Mouse (Mus musculus): ENCODE data around the gene Bola2.

Gene Bola2

DNA sequence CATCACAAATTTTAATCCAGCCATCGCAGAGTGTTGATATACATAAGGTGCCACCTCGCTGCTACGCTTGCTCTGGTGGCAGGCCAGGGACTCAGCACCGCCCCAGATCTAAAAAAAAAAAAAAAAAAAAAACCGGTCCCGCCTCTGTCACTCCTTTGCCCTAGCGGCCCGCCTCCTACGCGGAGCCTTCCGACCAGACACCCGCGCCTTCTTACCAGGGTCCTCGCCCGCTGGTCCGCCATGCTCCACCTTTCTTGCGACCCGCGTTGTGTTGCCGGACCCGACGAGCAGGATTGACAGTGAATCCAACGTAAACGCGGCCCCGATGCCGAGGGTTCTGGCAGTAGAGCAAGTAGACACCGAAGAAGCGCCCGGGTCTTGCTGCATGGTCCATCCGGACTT, at the start of gene Bola2:
TSS of gene Bola2 (plus strand) at position 192 of the 402 bp plus-strand sequence.
- TF ChIP-seq GATA4 (IDR thresholded peaks at IDR 0.05; ENCODE audit: insufficient replicate concordance, low read length) = no peak

DNA sequence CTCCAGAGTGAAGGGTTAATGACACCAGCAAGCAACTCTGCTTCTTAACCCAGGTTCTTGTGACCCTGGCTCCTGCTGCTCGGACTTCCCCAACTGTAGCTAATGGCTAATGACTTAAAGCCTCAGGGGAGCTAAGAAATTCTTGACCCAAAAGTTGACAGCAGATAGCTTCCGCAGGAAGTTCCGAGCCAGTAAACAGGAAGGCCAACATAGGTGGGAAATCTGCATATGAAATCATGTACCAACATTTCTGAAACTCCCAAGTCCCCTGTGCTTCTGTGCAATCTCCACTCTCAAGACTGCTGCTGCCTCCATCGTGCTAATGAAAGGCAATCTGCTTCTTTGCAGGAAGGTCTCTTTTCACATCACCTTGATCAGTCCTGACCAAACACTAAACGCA, 49.5 kb upstream of the Bola2 start:
- no peak for TF ChIP-seq GATA4 (IDR thresholded peaks at IDR 0.05; ENCODE audit: insufficient replicate concordance, low read length)

DNA sequence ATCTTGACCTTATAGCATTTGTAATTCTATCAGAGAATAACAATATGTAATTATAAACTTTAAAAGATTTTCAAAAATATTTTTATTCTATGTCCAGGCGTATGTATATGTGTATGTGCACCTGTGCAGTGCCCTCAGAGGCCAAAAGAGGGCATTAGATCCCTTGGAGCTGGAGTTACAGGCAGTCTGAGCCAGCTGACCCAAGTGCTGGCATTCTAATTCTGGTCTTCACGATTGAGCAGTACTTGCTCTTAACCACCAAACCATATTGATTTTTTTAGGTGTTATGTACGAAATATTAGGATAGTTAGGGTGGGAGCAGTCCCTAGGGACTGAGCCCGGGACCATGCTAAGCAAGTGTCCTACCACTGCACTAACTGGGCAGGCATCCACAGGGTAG, 46.7 kb upstream of the Bola2 start:
- no peak for TF ChIP-seq GATA4 (IDR thresholded peaks at IDR 0.05; ENCODE audit: insufficient replicate concordance, low read length)

DNA sequence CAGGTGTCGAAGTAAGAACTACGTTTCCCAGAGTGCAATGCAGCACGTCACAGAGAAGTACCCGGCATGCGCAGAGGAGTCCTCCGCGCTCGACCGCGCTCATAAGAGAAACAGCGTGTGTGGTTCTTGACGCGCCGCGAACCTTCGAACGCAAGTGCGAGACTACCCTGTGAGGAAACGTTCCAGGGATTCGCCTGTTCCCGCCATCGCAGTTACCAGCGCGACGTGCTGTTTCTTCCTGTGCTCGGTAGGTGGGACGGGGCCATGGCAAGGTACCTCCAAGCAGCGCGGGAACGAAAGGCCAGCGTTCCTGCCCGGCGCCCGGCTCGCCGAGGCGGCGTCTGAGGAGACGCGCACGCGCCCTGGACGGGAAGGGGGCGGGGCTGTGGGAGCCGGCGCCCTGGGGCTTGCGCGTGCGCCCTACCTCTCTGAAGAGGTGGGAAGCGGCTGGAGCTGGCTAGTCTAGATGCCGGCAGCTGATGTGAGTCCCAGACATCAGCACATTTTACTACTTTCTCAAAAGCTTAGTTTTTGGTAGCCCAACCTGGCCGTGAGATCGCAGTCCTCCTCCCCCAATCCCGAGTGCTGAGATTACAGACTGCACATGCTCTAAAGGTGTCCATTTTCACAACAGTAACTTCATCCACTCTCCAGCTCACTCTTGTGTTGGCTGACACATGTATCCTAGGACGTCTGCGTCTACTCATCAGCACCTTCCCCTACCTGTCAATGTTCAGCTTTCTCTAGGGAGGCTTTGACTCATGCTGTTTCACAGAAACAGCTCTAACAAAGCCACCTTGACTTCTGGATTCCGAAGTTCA, 45.8 kb upstream of the Bola2 start, which contains the start of gene Sgf29:
TSS of gene Sgf29 (plus strand) at position 79 of the 821 bp plus-strand sequence.
- no peak for TF ChIP-seq GATA4 (IDR thresholded peaks at IDR 0.05; ENCODE audit: insufficient replicate concordance, low read length)

DNA sequence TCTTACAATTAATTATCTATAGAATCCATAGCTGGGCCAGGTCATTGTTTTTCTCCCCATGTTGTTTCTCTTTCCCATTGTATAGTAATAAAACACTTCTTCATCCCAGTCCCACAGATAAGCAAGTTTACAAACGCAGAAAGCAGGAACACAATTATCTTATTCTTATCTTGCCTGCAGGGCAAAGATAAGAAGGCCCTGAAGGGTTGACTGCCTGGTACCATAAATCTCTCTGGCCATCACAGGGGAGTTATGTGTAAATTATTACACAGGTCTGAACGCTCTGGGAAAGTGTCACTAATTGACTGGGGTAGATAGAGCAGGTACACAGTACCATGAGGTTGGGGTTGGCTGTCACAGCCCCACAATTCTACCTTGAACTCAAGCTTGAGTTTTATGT, 44.3 kb upstream of the Bola2 start:
- no peak for TF ChIP-seq GATA4 (IDR thresholded peaks at IDR 0.05; ENCODE audit: insufficient replicate concordance, low read length)

DNA sequence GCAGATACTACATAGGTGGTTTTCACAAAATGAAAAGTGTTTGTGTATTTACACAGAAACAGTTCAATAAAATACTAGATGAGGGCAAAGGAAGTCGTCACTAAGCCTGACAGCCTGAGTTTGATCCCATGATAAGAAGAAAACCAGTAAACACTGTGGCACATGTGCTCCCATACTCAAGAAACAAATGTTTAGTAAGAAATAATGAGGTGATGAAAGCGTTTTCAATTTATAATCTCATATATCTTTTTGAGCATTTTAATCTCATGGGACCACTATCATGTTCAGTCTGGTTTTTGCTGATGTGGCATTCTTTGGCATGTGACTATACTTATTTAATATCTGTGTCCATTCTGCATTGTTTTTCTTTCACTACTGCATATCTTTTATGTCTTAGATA, 41.2 kb upstream of the Bola2 start:
- no peak for TF ChIP-seq GATA4 (IDR thresholded peaks at IDR 0.05; ENCODE audit: insufficient replicate concordance, low read length)

DNA sequence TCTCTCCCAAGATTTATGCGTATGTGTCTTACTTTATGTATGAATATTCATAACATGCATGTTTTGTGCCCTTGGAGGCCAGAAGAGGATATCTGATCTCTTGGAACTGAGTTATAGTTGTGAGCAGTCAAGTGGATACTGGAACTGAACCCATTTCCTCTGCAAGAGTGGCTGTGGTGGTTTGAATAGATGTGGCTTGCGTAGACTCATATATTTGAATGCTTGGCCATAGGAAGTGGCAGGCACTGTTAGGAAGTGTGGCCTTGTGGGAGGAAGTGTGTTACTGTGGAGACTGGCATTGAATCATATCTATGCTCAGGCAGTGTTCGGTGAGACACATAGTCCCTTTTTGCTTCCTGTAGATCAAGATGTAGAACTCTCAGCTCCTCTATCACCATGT, 39.5 kb upstream of the Bola2 start:
- no peak for TF ChIP-seq GATA4 (IDR thresholded peaks at IDR 0.05; ENCODE audit: insufficient replicate concordance, low read length)

DNA sequence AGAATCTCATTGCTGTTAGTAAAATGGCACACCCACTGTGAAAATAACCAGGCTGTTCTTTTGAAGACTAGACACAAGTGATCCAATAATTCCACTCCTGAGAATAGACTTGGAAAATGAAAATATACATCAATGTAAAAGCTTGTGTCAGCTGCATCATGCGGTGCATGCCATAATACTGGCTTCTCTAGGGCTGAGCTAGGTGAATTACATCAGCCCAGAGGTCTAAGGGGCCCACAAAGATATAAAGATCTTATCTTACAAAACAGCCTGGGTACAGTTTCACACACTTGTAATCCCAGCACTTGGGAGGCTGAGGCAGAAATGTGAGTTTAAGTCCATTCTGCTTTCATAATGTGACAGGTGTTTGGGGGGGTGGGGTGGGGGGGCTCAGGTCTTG, 37.7 kb upstream of the Bola2 start:
- no peak for TF ChIP-seq GATA4 (IDR thresholded peaks at IDR 0.05; ENCODE audit: insufficient replicate concordance, low read length)

DNA sequence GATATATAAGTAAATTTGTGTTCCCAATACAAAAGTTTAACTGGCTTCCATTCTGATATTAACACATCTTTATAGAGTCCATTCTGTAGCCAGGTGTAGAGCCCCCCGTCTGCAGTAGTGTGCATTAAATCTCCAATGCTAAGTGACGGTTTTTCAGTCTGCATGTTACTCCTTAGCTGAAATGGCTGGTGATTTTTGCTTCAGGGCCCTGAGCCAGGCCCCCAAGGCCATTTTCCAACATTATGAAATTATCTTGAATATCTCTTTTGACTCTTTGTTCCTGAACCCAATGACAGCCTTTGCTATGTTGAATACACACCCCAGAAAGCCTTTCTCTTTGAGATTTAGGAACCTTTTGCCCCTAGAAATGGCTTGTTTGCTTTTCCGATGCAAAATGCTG, 35.4 kb upstream of the Bola2 start:
- no peak for TF ChIP-seq GATA4 (IDR thresholded peaks at IDR 0.05; ENCODE audit: insufficient replicate concordance, low read length)

DNA sequence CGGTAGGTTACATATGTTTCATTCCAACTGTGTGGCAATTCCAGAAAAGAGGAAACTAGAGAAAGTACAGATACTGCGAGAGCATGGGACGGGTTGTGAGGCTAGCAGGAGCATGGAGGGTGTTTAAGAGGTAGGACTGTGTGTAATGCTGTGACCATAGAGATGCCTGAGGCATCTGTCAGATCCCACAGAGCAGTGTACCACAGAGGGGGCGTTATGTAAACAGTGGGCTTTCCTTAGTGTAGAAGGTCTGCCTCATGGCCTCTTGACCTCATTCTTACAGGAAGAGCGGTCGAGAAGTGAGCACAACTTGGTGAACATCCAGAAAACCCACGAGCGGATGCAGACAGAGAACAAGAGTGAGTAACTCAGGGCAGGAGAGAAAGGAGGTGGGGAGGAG, 31.6 kb upstream of the Bola2 start:
- no peak for TF ChIP-seq GATA4 (IDR thresholded peaks at IDR 0.05; ENCODE audit: insufficient replicate concordance, low read length)

DNA sequence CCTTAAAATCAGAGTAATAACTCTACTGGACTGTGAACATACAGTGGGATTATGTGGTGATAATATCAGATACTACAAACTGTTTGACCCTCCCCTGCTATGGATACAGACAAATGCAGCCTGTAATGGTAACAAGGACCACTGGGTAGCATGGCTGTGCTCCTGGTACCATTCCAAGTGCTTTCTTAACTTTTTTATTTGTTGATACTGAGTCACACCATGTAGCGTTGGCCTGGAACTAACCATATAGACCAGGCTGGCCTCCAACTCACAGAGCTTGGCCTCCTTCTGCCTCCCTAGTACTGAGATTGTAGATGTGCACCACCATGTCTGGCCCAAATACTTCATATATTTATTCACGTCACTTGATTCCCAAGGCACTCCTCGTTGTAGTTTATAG, 29.9 kb upstream of the Bola2 start:
- no peak for TF ChIP-seq GATA4 (IDR thresholded peaks at IDR 0.05; ENCODE audit: insufficient replicate concordance, low read length)

DNA sequence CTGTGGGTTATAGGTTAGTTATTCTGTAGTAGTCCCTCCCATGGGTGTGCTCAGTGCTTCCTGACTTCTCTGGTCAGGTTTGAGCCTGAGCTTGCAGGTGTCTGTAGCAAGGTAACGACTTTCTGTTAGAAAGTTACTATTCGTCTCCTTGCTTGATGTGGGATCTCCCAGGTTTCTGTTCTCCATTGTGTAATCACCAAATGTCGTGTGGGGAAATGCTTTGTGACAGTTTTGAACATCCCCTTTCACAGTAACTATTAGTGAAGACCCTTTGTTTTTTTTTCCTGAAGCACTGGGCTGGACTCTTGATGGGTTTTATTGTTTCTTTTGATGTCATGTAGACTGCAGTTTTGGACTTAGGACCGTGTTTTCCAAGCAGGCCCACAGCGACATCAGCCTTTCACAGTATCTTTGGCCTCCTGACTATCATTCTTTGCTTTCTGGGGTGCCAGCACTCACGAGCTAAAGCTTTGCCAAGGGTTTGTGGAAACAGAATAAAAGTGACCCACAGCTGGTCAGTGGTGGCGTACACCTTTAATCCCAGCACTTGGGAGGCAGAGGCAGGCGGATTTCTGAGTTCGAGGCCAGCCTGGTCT, 27.6 kb upstream of the Bola2 start:
- TF ChIP-seq GATA4 (IDR thresholded peaks at IDR 0.05; ENCODE audit: insufficient replicate concordance, low read length) = no peak; the same call in 1 of the 2 replicates

DNA sequence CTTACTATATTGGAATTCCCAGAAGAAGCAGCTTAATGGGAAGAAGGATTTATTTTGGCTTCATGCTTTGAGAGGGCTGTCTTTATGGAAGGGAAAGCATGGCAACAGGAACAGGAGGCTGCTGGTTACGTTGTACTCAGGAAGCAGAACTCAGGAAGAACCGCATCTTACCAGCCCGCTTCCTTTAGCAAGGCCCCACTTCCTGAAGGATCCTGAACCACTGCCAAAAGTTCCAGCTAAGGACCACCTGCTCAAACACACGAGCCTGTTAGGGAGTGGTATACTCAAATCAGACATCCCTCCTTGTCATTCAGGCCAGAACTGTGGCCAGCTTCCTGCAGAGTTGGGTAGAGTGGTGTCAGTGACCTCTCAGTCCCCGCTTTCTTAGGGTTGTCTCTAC, 26.7 kb upstream of the Bola2 start:
- TF ChIP-seq GATA4 (IDR thresholded peaks at IDR 0.05; ENCODE audit: insufficient replicate concordance, low read length) = no peak

DNA sequence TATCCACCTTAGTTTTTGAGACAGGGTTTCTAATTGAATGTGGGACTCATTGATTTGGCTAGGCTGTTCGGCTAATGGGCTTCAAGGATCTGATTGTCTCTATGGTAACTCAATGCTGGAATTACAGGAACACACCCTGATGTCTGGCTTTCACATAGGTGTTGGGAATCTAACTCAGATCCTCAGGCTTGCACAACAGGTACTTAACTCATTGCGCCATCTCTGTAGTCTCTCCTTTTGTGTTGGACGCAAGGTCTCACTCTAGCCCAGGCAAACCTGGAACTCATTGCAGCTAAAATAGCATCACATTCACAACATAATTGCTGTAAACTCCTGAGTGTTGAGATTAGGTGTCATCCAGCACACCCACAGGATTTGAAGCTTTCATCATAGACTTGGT, 25.0 kb upstream of the Bola2 start:
- no peak for TF ChIP-seq GATA4 (IDR thresholded peaks at IDR 0.05; ENCODE audit: insufficient replicate concordance, low read length)

DNA sequence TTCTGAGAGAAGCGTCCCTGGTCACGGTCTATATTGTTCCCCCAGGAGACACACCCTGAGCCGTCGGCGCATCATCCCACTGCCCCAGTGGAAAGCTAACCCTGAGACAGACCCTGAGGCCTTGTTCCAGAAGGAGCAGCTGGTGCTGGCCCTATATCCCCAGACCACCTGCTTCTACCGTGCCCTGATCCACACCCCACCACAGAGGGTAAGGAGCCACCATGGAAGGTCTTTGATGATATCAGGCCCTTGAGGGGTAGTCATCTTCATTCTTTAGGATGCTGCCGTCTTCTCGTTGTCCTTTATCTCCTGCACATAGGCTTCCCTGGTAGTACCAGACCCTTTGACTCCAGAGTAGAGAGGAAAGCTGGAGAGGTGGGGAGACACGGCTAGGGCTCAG, 23.1 kb upstream of the Bola2 start:
- no peak for TF ChIP-seq GATA4 (IDR thresholded peaks at IDR 0.05; ENCODE audit: insufficient replicate concordance, low read length)

DNA sequence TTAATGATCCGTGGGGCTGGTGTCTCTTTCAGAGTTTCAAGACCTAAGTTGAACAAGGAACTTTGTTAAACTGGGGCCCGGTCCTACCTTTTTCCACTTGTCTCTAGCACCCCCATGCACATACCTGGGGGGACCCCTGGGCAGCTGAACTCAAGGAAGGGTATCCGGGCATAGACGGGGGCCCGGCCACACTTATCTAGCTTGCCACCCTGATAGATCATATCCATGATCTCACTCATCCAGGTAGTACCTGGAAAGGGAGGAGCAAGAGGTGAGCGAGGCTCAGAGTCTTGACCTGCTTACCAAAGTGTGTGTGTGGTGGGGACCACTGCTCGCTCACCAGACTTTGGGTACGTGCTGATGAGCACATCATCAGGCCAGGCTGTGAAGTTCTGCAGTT, 20.1 kb upstream of the Bola2 start:
- TF ChIP-seq GATA4 (IDR thresholded peaks at IDR 0.05; ENCODE audit: insufficient replicate concordance, low read length) = no peak

DNA sequence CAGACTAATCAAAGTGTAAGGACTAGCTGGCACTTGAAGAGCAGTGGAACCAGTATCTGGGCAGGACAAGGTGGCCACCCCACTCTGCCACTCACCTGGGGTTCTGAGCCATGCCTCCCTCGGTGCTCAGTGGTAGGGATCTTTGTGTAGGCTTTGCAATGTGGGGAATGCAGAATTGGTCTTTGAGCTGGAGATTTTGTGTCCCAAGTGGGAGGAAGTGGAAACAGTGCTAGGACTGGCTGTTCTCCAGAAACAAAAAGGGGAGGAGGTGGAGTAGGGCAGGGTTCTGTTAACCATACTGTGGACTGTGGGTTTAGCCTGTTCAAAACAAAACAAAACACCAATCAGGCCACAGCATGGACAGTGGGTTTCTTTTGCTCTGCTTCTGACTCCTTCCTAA, 19.0 kb upstream of the Bola2 start, which contains the start of gene Sult1a1:
TSS of gene Sult1a1 (minus strand) at position 226 of the 400 bp plus-strand sequence.
- no peak for TF ChIP-seq GATA4 (IDR thresholded peaks at IDR 0.05; ENCODE audit: insufficient replicate concordance, low read length)

Measured in liver, adult (tissue).